Mouse (Mus musculus) C2C12 (cell line): ENCODE data around the gene Plcb2.

Experiments
- CEBPB ChIP-seq: IDR thresholded peaks from one replicate; pipeline ENCODE4 v1.6.1; 2011; ENCODE audit warnings: low read depth, mild to moderate bottlenecking, control low read depth, moderate library complexity
- CTCF ChIP-seq: IDR thresholded peaks from one replicate; pipeline ENCODE4 v1.5.1; 2011; ENCODE audit not compliant: control insufficient read depth, insufficient read depth, insufficient read length
- MYOD1 ChIP-seq: IDR thresholded peaks from one replicate; pipeline ENCODE4 v1.6.1; 2011; ENCODE audit warnings: low read depth; ENCODE audit not compliant: control insufficient read depth, insufficient read length
- MYOG ChIP-seq: IDR thresholded peaks from one replicate; pipeline ENCODE4 v1.6.1; 2011; ENCODE audit not compliant: control insufficient read depth, insufficient read length; ENCODE audit errors: extremely low read depth

- TF ChIP-seq MYOD1 (no peak), CTCF (no peak), MYOG (no peak), CEBPB (no peak)
Observed at GRCm38 (mm10) chr2:118659077-118659476, 69.2 kb downstream of the Plcb2 start.
